ENCODE assay signal across 1 mouse cellular context in genomic region chr10:12986485-12986884, GRCm38 (mm10).
A peak's percentile ranks its signal among the peaks of the same experiment; 100 is the strongest.
TF ChIP-seq lines count a peak whose summit lies in the region.

No protein-coding gene starts in this region.

TF ChIP-seq in MEL, 35 proteins besides CTCF, POLR2A, EP300 and RAD21 (continued from another document):
- no peak for TF ChIP-seq JUND (IDR thresholded peaks at IDR 0.05; ENCODE audit: low read depth, low read length)
- no peak for TF ChIP-seq USF2 (IDR thresholded peaks at IDR 0.05; ENCODE audit: borderline replicate concordance in 1 of 2, insufficient read depth in 1 of 2, low read depth in 1 of 2, low read length in 2 of 2)
- TF ChIP-seq MYC (IDR thresholded peaks at IDR 0.05; ENCODE audit: low read depth, low read length), result no peak
- TF ChIP-seq GATA1 (IDR thresholded peaks at IDR 0.05; ENCODE audit: low read depth, low read length), result peak; percentile 82
- no peak for TF ChIP-seq NELFE (IDR thresholded peaks at IDR 0.05; ENCODE audit: low read depth, low read length)
- no peak for TF ChIP-seq ZKSCAN1 (IDR thresholded peaks at IDR 0.05; ENCODE audit: low read depth, low read length)
- TF ChIP-seq SMC3 (IDR thresholded peaks at IDR 0.05; ENCODE audit: low read depth, low read length), result no peak
- TF ChIP-seq UBTF (IDR thresholded peaks at IDR 0.05; ENCODE audit: borderline replicate concordance, insufficient read depth, low read depth, low read length), result no peak
- peak; percentile 37; the same call in 1 of the 2 replicates for TF ChIP-seq BHLHE40 (IDR thresholded peaks at IDR 0.05; ENCODE audit: borderline replicate concordance, low read depth, low read length)
- TF ChIP-seq MEF2A (IDR thresholded peaks at IDR 0.05; ENCODE audit: extremely low read depth, insufficient replicate concordance, low read depth, low read length, poor library complexity, severe bottlenecking), result peak; percentile 93; the same call in 1 of the 2 replicates
- no peak for TF ChIP-seq POLR2AphosphoS2 (IDR thresholded peaks at IDR 0.05; ENCODE audit: low read length)
- peak; percentile 67; the same call in 1 of the 2 replicates for TF ChIP-seq SIN3A (IDR thresholded peaks at IDR 0.05; ENCODE audit: low read length)
- TF ChIP-seq CHD1 (IDR thresholded peaks at IDR 0.05; ENCODE audit: low read depth, low read length), result no peak
- no peak for TF ChIP-seq CHD2 (IDR thresholded peaks at IDR 0.05; ENCODE audit: low read length)
- TF ChIP-seq ETS1 (IDR thresholded peaks at IDR 0.05; ENCODE audit: low read depth, low read length), result peak; percentile 93
- peak; percentile 91 for TF ChIP-seq TCF12 (IDR thresholded peaks at IDR 0.05; ENCODE audit: low read depth, low read length)
- peak; percentile 68 for TF ChIP-seq ZNF384 (IDR thresholded peaks at IDR 0.05; ENCODE audit: low read depth, low read length)
- TF ChIP-seq POLR2AphosphoS5 (IDR thresholded peaks at IDR 0.05; ENCODE audit: borderline replicate concordance, low read depth, low read length), result no peak
- TF ChIP-seq MYB (IDR thresholded peaks at IDR 0.05; ENCODE audit: low read depth, low read length), result peak; percentile 73
- no peak for TF ChIP-seq TBP (IDR thresholded peaks at IDR 0.05; ENCODE audit: low read depth, low read length)
- TF ChIP-seq ELF1 (IDR thresholded peaks at IDR 0.05; ENCODE audit: low read depth, low read length), result no peak
- no peak for TF ChIP-seq NRF1 (IDR thresholded peaks at IDR 0.05; ENCODE audit: insufficient read depth, low read depth, low read length, poor library complexity, severe bottlenecking)
- TF ChIP-seq MAFK (IDR thresholded peaks at IDR 0.05; ENCODE audit: borderline replicate concordance, low read depth, low read length), result 0 out of 2 replicates have a peak, but pooled peaks have one; percentile 40
- peak; percentile 30; the same call in 1 of the 2 replicates for TF ChIP-seq RCOR1 (IDR thresholded peaks at IDR 0.05; ENCODE audit: low read depth, low read length)
- no peak for TF ChIP-seq ZMIZ1 (IDR thresholded peaks at IDR 0.05; ENCODE audit: low read depth, low read length)
- TF ChIP-seq USF1 (IDR thresholded peaks at IDR 0.05; ENCODE audit: low read depth, low read length), result no peak
- peak; percentile 81 for TF ChIP-seq TAL1 (IDR thresholded peaks at IDR 0.05; ENCODE audit: low read length)
- no peak for TF ChIP-seq MAZ (IDR thresholded peaks at IDR 0.05; ENCODE audit: low read depth, low read length)
